ENCODE assay signal across 8 mouse cellular contexts in genomic region chr19:25713382-25713781, GRCm38 (mm10). TPM values are rescaled to one million over a fixed set of nuclear protein-coding genes. Genes with fewer than 3 reads are reported as not detected.
A peak's percentile ranks its signal among the peaks of the same experiment; 100 is the strongest.
DNase-seq lines count a peak whose midpoint lies in the region; ATAC-seq and TF ChIP-seq lines count a peak whose summit lies in the region.

No protein-coding gene starts in this region.

- peak; percentile 52 for TF ChIP-seq CTCF in liver, embryonic 14.5 days (IDR thresholded peaks at IDR 0.05; ENCODE audit: low read depth)

- no peak overlapping the region for H3K27ac ChIP-seq in liver, embryonic 14.5 days
- H3K27ac ChIP-seq in liver, embryonic 12.5 days = no peak overlapping the region
- no peak overlapping the region for H3K27ac ChIP-seq in midbrain, embryonic 15.5 days

- no peaks in the 10 kb centered on the region for H3K27me3 ChIP-seq in liver, embryonic 14.5 days (ENCODE audit: control insufficient read depth, insufficient read depth, low read length)
- no peaks in the 10 kb centered on the region for H3K27me3 ChIP-seq in liver, embryonic 12.5 days (replicated peaks)
- H3K27me3 ChIP-seq in midbrain, embryonic 15.5 days (replicated peaks) = no peaks in the 10 kb centered on the region

- no peaks in the 10 kb centered on the region for H3K36me3 ChIP-seq in liver, embryonic 14.5 days (replicated peaks; ENCODE audit: control insufficient read depth, insufficient read depth, low read depth)
- no peaks in the 10 kb centered on the region for H3K36me3 ChIP-seq in liver, embryonic 12.5 days
- H3K36me3 ChIP-seq in midbrain, embryonic 15.5 days (replicated peaks) = no peaks in the 10 kb centered on the region

- H3K4me2 ChIP-seq in liver, embryonic 14.5 days (ENCODE audit: low read depth) = no peak overlapping the region
- H3K4me2 ChIP-seq in liver, embryonic 12.5 days = no peak overlapping the region
- H3K4me2 ChIP-seq in midbrain, embryonic 15.5 days = no peak overlapping the region

- no peaks in the 10 kb centered on the region for H3K9me3 ChIP-seq in liver, embryonic 14.5 days (ENCODE audit: control insufficient read depth, low read length)
- no peaks in the 10 kb centered on the region for H3K9me3 ChIP-seq in liver, embryonic 12.5 days (replicated peaks)
- no peaks in the 10 kb centered on the region for H3K9me3 ChIP-seq in midbrain, embryonic 15.5 days

- no peak for DNase-seq in liver, embryonic 14.5 days (ENCODE audit: low read depth in 3 of 3, low spot score in 3 of 3)
- DNase-seq in cerebellum, postnatal 4 days (ENCODE audit: low spot score in 2 of 2) = peak; percentile 24 to 26
- peak; percentile 11 to 29 for DNase-seq in frontal cortex, postnatal 10 days (ENCODE audit: low spot score in 2 of 2)
- DNase-seq in kidney, postnatal 4 days = peak; percentile 60 to 73
- no peak for DNase-seq in natural killer cell, adult 2 months (ENCODE audit: low spot score in 2 of 2)

- H3K4me3 ChIP-seq in liver, embryonic 14.5 days (ENCODE audit: insufficient read depth in 1 of 2, low read depth in 2 of 2, low read length in 2 of 2) = no peak overlapping the region
- H3K4me3 ChIP-seq in liver, embryonic 12.5 days = no peak overlapping the region
- no peak overlapping the region for H3K4me3 ChIP-seq in midbrain, embryonic 15.5 days

- no peak for ATAC-seq in liver, embryonic 14.5 days (ENCODE audit: insufficient read depth)
- no peak for ATAC-seq in liver, embryonic 12.5 days
- ATAC-seq in midbrain, embryonic 15.5 days (replicated peaks) = peak; percentile 86
- no peak for ATAC-seq in erythroid progenitor cell, adult 5-6 weeks (replicated peaks; ENCODE audit: low FRiP score, poor library complexity, severe bottlenecking)

- no peak for TF ChIP-seq EP300 in liver, embryonic 14.5 days (IDR thresholded peaks at IDR 0.05; ENCODE audit: low read depth)

- no peaks in the 10 kb centered on the region for H3K4me1 ChIP-seq in liver, embryonic 14.5 days (replicated peaks; ENCODE audit: control insufficient read depth in 2 of 2, insufficient read depth in 2 of 2, low read length in 1 of 2)
- no peaks in the 10 kb centered on the region for H3K4me1 ChIP-seq in liver, embryonic 12.5 days
- H3K4me1 ChIP-seq in midbrain, embryonic 15.5 days = no peaks in the 10 kb centered on the region

- no peak overlapping the region for H3K9ac ChIP-seq in liver, embryonic 14.5 days (replicated peaks)
- H3K9ac ChIP-seq in liver, embryonic 12.5 days = no peak overlapping the region
- no peak overlapping the region for H3K9ac ChIP-seq in midbrain, embryonic 15.5 days

- WGBS in liver, embryonic 14.5 days (ENCODE audit: insufficient replicate concordance) = 7% methylated on average over 8 of the region's 8 CpGs
- WGBS in liver, embryonic 12.5 days (ENCODE audit: insufficient replicate concordance) = 9% methylated on average over 8 of the region's 8 CpGs
- WGBS in midbrain, embryonic 15.5 days = 13% methylated on average over 8 of the region's 8 CpGs

RNA-seq across cellular contexts. Expression of gene Dmrt2, which starts 41.2 kb away (rescaled TPM):
- 0.18 and 0.35 TPM in 2 replicates for polyA plus RNA-seq in liver, embryonic 14.5 days (2012; rRNA removed)
- 0.27 and 0.57 TPM in 2 replicates for polyA plus RNA-seq in liver, embryonic 14.5 days (2014; fragmentation: Nextera tagmentation; extraction: Ambion mirVana)
- 0.69 and 0.74 TPM in 2 replicates for polyA plus RNA-seq in liver, embryonic 12.5 days (2016; fragmentation: Nextera tagmentation; extraction: Ambion mirVana)
- 0.06 TPM in 1 of 2 replicates, not detected in the other for polyA plus RNA-seq in midbrain, embryonic 15.5 days (2015; fragmentation: Nextera tagmentation; extraction: Ambion mirVana)
- total RNA-seq in erythroid progenitor cell, adult 5-6 weeks (2015; ENCODE audit: low replicate concordance) = not detected in 2 replicates
- not detected in 2 replicates for total RNA-seq in erythroid progenitor cell, adult 5-6 weeks (2017; ENCODE audit: low replicate concordance)

Comparison
In these comparisons a context has a peak if more than half of its experiments do, and no peak if none do; other contexts are left out.
1. DNase-seq: peak in cerebellum, postnatal 4 days (2 of 2), frontal cortex, postnatal 10 days (2 of 2) and kidney, postnatal 4 days (2 of 2); none in liver, embryonic 14.5 days (0 of 3) and natural killer cell, adult 2 months (0 of 2).